Mouse (Mus musculus): Measurements from ENCODE around the gene Dusp21. TPM values are rescaled to one million over a fixed set of nuclear protein-coding genes. Genes with fewer than 3 reads are reported as not detected.

The Dusp21 gene
- not detected in 2 replicates for total RNA-seq (2017)

- ATAC-seq (replicated peaks in 1 of 2; ENCODE audit: insufficient read depth in 1 of 2, low FRiP score in 2 of 2, low TSS enrichment in 1 of 2, low read depth in 1 of 2, poor library complexity in 2 of 2, severe bottlenecking in 2 of 2) = no peak
Observed at GRCm38 (mm10) chrX:18145557-18145956, at the start of gene Dusp21. TSS of gene Dusp21 (plus strand) at chrX:18145857.

GRCm38 (mm10) chrX:18160734-18161442, 15.2 kb downstream of the Dusp21 start:
- ATAC-seq (replicated peaks in 1 of 2; ENCODE audit: insufficient read depth in 1 of 2, low FRiP score in 2 of 2, low TSS enrichment in 1 of 2, low read depth in 1 of 2, poor library complexity in 2 of 2, severe bottlenecking in 2 of 2) = no peak

DNA sequence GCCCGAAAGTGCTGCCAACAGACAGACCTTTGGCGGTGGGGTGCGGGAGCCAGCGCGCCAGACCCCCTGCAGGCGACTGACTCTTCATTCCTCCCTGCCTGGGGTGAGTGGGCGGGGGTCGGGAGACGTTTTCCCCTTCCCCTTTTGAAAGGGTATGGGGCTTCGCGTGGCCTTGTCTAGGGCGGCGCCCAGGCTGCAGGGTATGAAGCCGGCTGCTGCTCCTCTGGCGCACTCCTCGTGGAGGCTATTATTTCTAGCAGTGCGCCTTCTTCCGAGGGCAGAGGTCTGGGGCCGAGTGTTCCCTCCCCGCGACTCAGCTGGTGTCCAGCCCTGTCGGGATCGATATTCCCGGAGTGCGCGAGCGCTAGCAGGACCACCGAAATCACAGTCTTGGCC, 16.1 kb downstream of the Dusp21 start:
- ATAC-seq (replicated peaks in 1 of 2; ENCODE audit: insufficient read depth in 1 of 2, low FRiP score in 2 of 2, low TSS enrichment in 1 of 2, low read depth in 1 of 2, poor library complexity in 2 of 2, severe bottlenecking in 2 of 2) = peak; percentile 9 to 29; a peak in 2 of 4 replicates

DNA sequence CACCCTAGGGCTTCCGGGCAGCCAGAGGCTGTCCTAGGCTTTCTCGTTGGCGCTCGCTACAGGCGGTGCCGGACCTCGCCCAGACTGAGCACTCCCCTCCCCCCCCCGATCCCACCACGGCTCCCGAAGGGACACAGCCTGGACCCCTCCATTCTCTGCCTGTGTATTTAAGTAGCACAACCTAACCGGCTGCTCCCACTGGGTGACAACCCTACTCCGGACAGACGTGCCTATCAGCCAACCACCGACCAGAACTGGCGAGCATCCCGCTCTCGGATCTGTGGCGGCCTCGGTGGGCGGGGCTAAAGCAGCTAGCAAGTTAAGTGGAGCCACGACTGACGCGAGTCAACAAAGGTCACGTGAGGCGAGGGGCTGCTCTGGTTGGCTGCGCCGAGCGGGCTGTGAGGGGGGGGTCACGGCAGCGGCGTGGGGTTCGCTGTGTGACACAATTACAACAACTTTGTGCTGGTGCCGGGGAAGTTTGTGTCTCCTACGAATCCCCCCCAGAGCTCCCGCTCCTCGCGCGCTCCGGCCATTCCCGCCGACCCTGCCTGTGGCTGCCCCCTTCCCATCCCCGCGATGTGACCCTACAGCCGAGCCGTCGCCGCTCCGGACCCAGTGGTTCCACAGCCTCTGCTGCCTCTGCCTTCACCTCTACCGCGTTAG, 16.7 kb downstream of the Dusp21 start, which contains the start of gene Kdm6a:
TSS of gene Kdm6a (plus strand) at position 384 of the 666 bp plus-strand sequence.
- peak; percentile 91 to 96 for ATAC-seq (replicated peaks in 1 of 2; ENCODE audit: insufficient read depth in 1 of 2, low FRiP score in 2 of 2, low TSS enrichment in 1 of 2, low read depth in 1 of 2, poor library complexity in 2 of 2, severe bottlenecking in 2 of 2)

DNA sequence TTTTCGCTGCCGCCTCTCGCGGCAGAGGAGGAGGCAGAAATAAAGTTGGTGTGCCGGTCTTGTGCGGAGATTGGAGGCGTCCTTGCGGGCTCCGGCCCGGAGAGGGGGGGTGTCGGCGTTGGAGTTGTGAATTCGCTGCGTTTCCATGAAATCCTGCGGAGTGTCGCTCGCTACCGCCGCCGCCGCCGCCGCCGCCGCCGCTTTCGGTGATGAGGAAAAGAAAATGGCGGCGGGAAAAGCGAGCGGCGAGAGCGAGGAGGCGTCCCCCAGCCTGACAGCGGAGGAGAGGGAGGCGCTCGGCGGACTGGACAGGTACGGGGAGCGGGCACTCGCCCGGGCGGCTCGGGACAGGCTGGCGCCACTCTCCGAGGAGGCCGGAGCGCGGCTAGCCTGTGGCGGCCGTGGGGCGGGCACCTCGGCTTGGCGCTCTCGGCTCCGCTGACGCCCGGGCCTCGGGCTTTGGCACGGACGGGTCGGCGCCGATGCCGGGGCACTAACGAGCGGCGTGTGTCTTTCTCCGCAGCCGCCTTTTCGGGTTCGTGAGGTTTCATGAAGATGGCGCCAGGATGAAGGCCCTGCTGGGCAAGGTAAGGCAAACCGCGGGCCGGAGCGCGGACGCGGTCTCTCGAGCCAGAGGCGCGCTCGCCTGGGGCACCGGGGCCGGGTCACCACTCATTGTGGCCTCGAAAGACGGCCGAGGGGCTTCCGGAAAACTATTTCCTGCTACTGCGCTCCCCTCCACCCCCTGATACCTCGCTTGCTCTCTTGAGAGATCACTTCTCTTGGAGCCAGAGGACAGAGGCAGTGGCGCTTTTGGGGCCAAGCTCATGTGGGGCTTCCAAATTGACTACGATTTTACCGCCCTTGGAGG, 17.4 kb downstream of the Dusp21 start:
- ATAC-seq (replicated peaks in 1 of 2; ENCODE audit: insufficient read depth in 1 of 2, low FRiP score in 2 of 2, low TSS enrichment in 1 of 2, low read depth in 1 of 2, poor library complexity in 2 of 2, severe bottlenecking in 2 of 2) = peak in 1 of 2 experiments; percentile 17; a peak in 1 of 4 replicates

- peak in 1 of 2 experiments; percentile 18; a peak in 1 of 4 replicates for ATAC-seq (replicated peaks in 1 of 2; ENCODE audit: insufficient read depth in 1 of 2, low FRiP score in 2 of 2, low TSS enrichment in 1 of 2, low read depth in 1 of 2, poor library complexity in 2 of 2, severe bottlenecking in 2 of 2)
Observed at GRCm38 (mm10) chrX:18163917-18164624, 18.4 kb downstream of the Dusp21 start.

GRCm38 (mm10) chrX:18165121-18165520, 19.5 kb downstream of the Dusp21 start:
- ATAC-seq (replicated peaks in 1 of 2; ENCODE audit: insufficient read depth in 1 of 2, low FRiP score in 2 of 2, low TSS enrichment in 1 of 2, low read depth in 1 of 2, poor library complexity in 2 of 2, severe bottlenecking in 2 of 2) = no peak

DNA sequence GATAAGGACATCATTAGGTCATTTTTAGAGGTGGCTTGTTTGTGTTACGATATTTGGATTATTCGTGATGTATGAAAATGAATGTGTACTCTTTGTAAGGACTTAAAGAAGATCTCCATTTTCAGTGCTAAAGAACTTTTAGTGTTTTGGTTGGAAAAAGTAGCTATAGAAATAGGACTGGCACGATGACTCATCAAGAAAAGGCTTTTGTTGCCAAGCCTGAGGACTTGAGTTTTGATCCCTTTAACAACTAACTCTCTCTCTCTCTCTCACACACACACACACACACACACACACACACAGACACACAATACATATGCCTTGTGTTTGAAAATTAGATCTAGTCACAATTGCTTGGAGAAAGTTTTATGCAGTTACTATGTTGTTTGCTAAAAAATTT, 21.3 kb downstream of the Dusp21 start:
- ATAC-seq (replicated peaks in 1 of 2; ENCODE audit: insufficient read depth in 1 of 2, low FRiP score in 2 of 2, low TSS enrichment in 1 of 2, low read depth in 1 of 2, poor library complexity in 2 of 2, severe bottlenecking in 2 of 2) = no peak

DNA sequence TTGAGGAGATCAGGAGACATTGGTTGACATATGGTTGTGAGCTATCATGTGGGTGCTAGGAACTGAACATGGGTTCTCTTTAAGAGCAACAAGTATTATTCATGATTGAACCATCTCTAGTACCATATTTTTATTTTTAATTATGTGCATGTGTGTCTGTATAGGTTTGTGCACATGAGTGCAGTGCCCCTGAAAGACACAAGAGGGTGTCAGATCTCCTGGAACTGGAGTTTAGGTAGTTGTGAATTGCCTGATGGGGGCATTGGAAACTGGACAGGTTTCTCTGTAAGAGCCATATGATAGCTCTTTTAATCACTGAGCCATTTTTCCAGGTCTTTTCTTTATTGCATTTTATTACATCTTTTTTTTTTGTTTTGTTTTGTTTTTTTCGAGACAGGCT, 23.3 kb downstream of the Dusp21 start:
- no peak for ATAC-seq (replicated peaks in 1 of 2; ENCODE audit: insufficient read depth in 1 of 2, low FRiP score in 2 of 2, low TSS enrichment in 1 of 2, low read depth in 1 of 2, poor library complexity in 2 of 2, severe bottlenecking in 2 of 2)

- ATAC-seq (replicated peaks in 1 of 2; ENCODE audit: insufficient read depth in 1 of 2, low FRiP score in 2 of 2, low TSS enrichment in 1 of 2, low read depth in 1 of 2, poor library complexity in 2 of 2, severe bottlenecking in 2 of 2) = no peak
Observed at GRCm38 (mm10) chrX:18174831-18175230, 29.2 kb downstream of the Dusp21 start.

- peak in 1 of 2 experiments; percentile 47; a peak in 2 of 4 replicates for ATAC-seq (replicated peaks in 1 of 2; ENCODE audit: insufficient read depth in 1 of 2, low FRiP score in 2 of 2, low TSS enrichment in 1 of 2, low read depth in 1 of 2, poor library complexity in 2 of 2, severe bottlenecking in 2 of 2)
Observed at GRCm38 (mm10) chrX:18177803-18178202, 32.1 kb downstream of the Dusp21 start.

DNA sequence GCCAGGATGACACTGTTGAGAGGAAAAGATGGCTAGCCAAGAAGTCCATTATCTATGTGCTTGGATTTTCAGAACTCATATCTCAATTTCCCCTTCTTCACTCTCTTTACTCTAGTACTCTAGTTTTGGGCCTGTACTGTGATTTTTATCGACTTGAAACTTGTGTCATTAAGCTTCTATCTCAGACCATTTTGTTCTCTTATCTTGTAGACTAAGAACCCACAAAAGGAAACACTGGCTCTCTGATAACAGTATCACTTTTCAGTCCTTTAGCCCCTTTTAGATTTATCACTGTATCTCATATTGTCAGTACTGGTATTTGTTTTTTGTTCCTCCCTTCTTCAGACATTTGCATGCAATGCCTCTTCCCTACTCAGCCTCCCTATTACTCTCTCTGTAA, 33.8 kb downstream of the Dusp21 start:
- ATAC-seq (replicated peaks in 1 of 2; ENCODE audit: insufficient read depth in 1 of 2, low FRiP score in 2 of 2, low TSS enrichment in 1 of 2, low read depth in 1 of 2, poor library complexity in 2 of 2, severe bottlenecking in 2 of 2) = no peak; a peak in 1 of 4 replicates

DNA sequence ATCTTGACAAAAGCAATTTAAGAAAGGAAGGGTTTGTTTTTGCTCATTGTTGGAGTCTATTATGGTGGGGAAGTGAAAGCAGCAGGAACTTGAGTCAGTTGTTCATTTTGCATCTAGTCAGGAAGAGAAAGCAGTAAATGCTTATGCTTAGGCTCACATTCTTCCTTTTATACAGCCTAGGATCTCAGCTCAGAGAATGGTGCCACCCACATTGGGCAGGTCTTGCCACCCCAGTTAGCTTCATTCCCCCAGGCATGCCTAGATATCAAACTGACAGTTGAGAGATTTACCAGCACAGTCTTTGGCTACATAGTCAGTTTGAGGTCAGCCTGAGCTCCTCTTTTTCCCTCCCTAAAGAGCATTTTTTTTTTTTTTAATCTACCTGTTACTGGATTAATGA, 41.5 kb downstream of the Dusp21 start:
- no peak for ATAC-seq (replicated peaks in 1 of 2; ENCODE audit: insufficient read depth in 1 of 2, low FRiP score in 2 of 2, low TSS enrichment in 1 of 2, low read depth in 1 of 2, poor library complexity in 2 of 2, severe bottlenecking in 2 of 2)

- ATAC-seq (replicated peaks in 1 of 2; ENCODE audit: insufficient read depth in 1 of 2, low FRiP score in 2 of 2, low TSS enrichment in 1 of 2, low read depth in 1 of 2, poor library complexity in 2 of 2, severe bottlenecking in 2 of 2) = no peak
Observed at GRCm38 (mm10) chrX:18188293-18188692, 42.6 kb downstream of the Dusp21 start.

Measured in hematopoietic stem cell, adult 5-6 weeks (primary cell).